Mouse (Mus musculus) CD8-positive naive resting alpha-beta T cell, adult 2 months (primary cell): ENCODE measurements around the gene Fam13a.

Experiments
- DNase-seq, 2 experiments: peaks; one replicate each; pipeline ENCODE4 v3.0.0; 2022; ENCODE audit warnings: low read depth in 2 of 2, low spot score in 2 of 2

The Fam13a gene

DNA sequence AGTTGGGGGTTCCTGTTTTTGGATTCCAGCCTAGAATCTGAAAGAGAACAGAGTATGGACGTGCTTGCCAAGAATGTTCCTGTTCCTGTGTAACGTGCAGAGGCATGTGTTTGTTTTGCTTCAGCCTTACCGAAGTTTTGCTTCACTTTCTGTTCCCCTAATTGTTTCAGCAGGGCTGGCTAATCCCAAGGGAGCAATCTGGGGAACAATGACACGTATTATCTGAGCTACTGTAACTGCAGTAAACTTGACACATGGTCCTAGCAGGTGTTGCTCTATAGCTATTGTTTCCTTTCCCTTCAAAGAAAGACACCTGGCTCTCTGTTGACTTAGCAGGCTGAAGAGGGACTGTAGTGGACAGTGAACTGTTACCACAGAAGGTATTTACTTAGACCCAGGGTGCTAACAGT, 25.3 kb downstream of the Fam13a start:
- no peak for DNase-seq

DNA sequence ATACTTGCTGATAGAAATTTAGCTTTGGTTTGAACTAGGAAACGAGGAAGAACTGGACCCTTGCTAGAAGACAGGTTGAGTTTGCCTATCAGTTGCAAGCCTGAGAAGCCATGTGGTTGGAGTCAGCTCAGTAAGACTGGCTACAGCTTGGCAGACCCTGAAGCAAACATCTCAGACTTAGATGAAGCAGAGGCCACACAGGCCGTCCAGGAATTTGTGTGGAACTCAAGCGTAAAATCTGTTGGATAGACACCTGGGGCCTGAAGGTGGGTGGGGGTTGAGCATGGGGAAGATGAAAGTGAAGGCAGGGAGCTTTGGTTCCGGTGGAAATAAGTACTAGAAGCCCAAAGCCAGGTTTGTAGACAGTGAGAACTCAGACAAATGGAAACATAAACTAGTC, 25.8 kb downstream of the Fam13a start:
- no peak for DNase-seq

DNA sequence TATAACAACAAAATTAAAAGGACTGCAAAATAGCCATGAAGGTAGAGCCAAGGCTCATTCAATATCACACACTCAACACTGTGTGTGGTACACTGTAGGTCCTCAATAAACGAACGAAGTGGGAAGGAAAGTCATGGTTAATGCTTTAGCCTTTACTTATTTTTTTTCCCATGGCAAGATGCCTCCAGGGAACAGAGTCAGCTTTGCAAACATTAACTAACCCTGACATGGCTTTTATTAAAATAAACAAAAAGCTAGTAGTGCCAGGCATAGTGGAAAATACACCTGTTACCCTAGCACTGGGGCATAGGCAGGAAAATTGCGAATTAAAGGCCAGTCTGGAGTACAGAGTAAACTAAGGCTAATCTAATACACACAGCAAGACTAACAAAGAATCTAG, 35.2 kb downstream of the Fam13a start:
- DNase-seq, result no peak

DNA sequence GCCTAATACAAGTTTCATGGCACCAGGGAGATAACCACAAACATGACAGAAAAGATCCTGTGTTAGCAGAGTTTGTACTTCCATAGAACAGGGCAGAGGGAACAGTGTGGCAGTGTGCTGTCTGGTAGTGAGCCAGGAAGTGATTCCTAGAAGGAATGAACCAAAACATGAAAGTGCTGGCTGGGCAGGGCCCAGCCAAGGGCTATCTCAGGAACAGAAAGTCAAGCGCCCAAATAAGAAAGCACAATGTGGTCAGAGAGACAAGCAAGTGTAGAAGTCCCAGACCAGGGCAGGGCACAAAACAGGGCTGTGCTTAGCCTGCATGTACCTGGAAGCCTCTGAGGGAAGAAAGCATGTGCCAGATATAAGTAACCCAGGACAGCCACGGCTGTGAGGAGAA, 35.6 kb downstream of the Fam13a start:
- no peak for DNase-seq

DNA sequence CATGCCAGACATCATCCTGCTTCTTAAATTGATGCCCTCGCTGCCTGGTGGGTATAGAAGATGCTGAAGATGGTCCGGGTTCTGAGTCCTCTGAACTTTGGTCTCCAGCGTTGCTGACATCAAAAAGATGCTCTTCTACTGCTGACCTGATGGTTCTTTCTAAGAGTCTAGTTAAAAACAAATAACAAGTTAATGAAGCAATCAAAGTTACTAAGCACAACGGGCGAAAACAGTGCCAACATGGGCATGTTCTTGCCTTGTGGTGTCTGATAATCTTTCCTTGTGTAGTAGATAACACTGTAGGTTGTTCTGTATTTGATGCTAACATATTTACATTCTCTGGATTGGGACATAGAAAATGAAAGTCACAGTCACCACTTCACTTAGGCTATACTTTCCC, 37.2 kb downstream of the Fam13a start:
- DNase-seq, result no peak

DNA sequence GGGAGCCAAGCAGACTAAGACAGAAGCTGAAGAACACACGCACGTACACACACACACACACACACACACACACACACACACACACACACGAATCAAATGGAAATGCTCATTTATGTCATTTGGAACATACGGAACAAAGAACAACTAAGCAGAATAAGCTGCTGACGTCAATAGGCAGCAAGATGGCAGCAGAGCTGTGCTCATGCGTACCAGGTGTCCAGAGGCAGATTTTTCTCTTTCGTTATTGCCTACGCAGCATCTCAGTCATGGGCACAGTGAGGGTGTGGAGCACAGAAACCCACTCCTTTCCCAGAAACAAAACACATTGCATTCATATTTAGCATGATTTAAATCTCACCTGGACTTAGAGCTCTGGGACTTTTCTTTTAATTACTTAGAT, 39.2 kb downstream of the Fam13a start:
- no peak for DNase-seq

DNA sequence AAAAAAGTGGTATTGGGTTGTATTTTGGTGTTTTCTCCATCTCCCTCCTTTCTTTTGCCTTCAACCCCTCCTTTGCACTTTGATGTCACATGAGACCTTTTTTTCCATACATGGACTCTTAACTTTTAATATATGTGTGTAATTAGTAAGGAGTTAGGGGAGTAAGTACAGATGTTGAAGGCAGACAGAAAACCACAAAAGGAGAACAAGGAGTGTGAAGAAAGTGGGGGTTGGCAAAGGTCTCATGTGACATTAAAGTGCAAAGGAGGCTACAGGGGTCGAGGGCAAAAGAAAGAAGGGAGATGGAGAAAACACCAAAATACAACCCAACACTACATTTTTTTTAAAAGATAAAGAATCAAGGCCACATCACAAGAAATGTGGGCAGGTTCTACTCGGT, 49.1 kb downstream of the Fam13a start:
- no peak for DNase-seq

DNA sequence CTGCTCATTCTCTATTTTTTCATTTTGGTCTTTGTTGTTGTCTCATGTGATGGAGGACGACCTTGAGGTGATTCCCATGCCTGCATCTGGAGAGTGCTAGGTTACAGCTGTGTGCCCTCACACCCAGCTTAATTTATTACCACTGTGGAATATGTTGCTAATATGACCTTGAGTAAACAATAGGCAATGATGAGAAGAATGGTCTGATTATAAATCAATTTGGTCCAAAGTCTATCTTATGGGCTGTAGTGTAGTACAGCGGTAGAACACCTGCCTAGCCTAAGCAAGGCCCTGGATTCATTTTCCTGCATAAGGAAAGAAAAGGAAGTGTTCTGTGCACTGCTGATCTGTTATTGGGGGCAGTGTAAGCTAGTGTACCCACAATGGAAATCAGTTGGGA, 49.9 kb downstream of the Fam13a start:
- DNase-seq, result no peak

DNA sequence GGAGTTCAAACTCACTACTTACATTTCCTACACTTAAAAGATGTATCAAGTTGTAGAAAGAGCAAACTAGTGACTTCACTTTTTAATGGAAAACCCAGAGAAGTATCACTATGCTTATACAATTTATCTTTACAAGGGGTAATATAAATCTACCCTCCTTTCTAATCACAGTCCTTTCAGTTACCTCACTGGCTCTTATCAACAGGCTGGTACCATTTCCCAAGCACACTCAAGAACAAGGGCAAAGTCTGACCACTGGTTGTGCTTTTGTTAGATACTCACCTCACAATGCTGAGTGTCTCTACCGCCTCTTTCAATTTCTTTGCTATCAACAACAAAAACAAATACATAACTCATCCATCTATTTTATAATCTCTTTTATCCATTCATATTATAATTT, 51.5 kb downstream of the Fam13a start:
- DNase-seq, result no peak

DNA sequence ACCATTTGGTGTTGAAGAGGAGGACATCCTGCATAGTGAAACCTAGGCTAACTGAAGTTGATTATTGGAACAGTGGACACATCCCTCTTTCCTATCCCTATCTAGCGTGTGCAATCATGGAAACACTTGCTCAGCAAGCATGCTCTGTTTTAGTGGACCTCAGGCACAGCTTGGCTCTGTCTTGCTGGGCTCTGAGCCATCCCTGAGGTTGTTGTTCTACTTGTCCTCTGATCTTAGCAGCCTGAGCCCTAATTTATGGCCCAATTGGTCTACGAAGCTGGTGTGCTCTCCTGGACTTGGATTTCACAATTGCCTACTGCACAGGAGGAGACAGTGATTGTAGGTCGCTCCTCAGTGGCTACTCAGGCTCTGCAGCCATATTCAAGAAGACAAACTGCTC, 56.1 kb downstream of the Fam13a start:
- no peak for DNase-seq

DNA sequence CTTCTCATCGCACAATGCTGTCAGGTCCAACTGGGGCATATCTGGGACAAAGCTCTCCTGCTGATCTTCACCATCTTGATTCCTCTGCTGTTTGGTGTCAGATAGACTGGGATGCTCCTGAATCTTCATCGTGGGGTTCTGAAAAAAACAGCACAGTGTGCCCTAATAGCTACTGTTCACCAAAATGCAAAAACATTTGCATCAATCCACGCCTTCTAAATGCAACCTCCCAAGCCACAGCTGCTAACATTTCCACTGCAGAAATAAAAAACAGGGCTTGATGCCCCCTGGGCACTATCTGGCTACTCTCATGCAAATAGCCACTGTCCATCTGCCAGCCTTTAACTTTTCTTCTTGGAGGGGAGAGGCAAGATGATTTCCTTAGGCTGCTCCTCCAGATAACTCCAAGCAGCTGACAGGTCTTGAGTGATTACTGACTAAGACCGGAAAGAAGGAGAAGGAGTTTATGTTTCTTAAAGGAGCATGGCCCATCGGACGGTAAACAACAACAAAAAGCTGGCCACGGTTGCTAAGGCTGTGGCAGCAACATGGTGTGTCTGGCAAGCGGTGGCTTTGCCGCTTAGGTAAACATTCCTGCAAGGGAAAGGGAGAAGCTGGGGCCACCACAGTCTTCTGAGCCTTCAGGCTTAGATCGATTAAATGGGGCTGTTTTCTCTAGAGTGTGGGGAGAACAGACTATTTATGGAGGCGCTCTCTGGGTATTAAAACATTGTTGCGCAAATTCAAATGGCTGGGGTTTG, 59.1 kb downstream of the Fam13a start:
- DNase-seq, result no peak

DNA sequence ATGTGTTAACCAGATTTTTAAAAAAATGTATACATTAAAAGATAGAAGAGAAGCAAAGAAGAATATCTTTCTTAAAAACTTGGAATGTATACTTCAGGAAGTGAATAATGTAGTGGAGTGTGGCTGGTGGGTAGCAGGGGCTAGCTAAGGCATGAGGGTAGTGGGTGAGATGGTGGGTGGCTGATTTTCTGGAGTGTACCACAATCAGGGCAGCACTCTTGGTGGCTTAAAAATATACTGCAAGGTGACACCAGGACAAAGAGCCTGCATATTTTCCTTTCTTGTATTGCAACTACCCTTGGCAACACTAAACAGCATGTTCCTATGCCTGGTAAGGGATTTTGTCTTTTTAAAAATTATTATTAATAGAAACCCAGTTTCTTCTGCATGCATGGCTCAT, 59.8 kb downstream of the Fam13a start:
- no peak for DNase-seq

DNA sequence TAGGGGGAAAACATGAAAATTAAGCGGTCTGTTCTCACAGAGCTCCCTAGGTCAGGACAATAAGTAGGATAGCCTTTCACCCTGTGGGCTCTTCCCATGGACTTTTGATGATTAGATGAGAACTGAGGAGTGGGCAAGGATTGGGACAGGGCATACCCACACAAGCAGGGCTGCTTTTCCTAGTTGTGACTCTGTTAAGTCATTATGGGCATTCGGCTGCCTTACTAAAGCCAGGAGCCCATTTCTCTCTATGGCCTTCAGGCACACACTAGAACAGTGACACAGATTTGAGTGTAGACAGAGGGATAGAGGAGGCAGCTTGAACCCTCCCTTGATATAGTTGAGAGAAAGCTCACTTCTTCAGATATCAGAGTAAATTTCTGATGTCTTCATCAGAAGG, 60.3 kb downstream of the Fam13a start:
- no peak for DNase-seq

DNA sequence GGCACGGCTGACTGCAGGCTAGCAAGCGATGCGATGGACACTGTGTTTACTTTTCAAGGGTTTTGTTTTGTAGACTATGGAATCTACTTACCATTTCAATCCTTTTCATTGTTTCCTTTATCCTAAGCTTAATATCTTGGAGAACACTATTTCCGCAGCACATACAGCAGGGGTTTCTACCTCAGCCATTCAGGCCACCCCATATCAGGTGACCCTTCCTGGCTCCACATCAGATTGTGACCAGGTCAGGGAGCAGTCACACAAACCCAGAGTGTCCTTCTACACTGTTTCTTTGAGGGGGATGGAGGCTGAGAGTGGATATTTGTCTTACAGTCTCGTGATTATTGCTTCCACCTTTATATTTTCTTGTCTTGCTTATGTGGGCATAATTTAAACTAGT, 61.7 kb downstream of the Fam13a start:
- no peak for DNase-seq

DNA sequence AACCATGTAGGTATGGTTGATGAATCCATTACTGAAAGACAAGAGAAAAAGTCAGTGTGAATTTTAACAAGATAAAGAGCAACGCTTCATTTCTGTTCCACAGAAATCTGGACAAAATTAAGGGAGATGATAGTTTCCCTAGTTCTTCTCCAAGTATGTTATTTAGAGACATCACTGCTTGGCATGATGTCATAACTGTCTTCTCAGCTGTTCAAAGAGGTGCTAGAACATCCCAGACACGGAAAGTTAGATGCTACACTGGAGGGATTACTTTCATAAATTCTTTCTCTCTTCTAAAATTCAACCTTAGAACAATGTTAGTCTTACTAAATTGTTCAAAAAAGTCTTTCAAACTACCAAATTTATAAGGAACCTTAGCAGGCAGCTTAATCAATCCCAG, 63.8 kb downstream of the Fam13a start:
- no peak for DNase-seq

DNA sequence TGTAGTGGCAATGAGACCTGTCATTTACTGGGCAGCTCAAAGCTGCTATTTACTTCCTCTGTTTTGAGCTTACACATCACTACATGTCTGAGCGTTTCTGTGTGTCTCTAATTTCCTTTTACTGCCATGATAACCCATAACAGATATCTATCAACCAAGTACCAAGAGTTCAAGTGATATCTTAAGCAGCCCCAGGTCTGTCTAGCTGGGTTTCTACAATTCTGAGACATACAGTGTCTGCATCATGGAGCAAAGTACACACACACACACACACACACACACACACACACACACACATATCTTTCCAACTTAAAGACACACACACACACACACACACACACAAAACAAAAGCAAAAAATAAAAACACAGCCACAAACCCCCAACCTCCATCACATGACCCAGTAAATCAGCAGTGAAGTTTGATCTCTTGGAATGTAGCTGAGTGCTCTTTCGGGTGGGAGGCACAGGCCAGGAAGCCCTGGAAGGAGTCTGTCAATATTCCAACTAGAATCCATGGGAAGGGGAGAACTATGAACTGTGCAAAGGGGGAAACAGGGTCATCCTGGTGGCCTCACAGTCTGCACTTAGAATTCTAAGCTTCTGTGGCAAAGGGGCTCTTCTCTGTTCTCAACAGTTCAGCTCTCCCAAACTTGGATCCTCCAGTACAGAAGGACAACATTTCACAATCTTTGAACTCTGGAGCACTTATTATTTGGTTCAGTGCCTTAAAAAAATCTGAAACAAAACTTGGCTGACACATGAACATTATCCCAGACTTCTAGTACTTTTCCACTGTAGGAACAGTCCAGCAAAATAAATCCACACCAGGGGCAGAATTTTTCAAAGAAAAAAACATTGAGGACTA, 73.0 kb downstream of the Fam13a start:
- DNase-seq, result no peak

DNA sequence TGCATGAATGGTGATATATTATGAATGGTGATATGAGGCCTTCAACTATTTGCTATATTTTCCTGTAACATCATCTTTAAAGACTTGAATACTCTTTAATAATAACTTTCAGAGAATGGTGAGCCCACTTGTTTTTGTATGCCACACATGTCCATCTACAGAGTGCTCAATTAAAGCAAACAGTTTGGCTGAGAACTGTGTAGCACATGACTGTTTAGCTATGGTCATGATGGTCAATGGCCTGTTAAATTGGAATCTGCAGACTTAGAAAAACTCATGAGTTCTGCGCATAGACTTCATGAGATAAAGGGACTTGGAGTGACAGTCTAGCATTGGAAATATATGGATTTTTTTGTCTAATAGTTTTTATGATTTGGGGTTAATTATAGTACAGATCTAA, 73.9 kb downstream of the Fam13a start:
- no peak for DNase-seq

DNA sequence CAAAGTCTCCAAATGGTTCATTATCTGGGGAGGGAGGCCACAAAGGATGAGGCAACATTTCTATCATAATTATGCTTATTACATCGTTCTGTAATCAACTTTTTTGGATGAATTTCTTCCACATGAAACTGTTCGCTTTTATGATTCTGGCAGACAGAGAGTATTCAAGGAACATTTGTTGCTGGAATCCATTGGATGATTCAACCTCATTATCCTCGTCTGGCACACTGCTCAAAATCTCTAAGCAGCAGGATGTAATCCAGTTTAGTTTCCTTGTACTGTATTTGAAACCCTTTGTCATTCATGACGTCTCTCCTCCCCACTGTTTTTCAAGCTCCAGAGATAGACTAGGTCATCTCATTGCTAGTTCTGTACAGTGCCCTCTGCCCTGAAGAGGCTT, 77.5 kb downstream of the Fam13a start:
- DNase-seq, result no peak

DNA sequence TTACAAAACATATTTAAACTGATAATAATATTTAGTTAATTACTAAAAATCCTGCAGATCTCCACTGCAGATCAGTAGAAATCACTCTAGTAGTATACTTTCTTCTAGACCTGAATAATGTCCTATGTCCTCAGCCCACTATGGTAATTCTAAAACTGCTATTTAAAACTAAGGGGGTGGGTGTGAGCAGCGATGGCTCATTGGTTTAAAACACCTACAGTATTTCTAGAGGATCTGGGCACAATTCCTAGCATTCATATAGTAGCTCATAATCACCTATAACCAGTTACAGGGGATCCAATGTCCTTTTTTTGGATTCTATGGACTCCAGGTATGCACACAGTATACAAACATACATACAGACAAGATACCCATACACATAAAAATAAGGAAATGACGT, 78.1 kb downstream of the Fam13a start:
- no peak for DNase-seq

DNA sequence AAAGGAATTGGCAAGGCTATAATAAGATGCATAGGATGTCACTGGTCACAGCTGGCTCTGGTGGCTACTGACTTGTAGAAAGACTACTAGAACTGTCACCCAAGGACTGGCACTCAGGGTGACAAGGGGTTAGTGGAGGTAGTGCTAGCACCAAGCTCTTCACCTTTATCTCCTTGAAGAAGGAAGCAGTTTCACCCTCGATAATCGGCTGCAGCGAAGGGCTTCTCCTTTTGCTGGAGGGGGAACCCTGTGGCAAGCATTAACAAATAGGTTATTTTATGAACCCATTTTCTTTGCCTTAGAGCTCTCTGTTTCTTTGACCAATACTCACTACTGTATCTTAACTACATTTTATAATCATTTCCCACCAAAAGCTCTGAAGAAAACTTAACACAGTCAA, 80.4 kb downstream of the Fam13a start:
- no peak for DNase-seq

DNA sequence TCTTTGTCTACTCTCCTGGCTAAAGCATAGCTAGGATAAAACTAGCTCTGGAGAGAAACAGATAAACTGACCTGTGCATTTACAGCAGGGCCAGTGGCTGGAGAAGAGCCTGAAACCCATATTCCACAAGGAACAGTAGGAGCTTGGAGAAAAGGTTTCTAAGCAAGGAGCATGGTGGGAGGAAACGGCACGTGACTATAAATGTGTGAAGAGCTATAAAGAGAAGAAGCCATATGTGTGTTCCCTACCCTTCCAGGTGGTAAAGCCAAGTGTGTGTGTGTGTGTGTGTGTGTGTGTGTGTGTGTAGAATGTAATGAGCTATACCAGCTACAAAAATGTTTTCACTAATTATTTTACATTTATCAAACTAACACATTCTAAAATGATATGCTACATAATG, 82.1 kb downstream of the Fam13a start:
- DNase-seq, result no peak

DNA sequence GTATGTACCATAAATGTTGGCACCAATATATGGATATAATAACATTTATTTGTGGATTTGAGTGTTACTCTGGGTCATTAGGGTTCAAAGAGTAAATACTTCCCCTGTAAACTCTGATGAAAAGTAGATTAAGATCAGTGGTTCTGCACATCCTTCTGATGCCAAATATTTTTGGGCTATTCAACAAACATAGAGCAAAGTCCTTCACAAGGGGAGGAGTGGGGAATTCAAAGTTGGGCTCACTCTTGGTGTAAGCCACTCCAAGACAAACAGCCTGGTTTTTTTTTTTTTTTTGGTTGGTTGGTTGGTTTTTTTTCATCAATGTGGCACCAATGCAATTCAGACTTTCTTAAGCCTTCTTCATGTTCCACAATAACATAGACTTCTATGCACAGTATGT, 86.6 kb downstream of the Fam13a start:
- no peak for DNase-seq

DNA sequence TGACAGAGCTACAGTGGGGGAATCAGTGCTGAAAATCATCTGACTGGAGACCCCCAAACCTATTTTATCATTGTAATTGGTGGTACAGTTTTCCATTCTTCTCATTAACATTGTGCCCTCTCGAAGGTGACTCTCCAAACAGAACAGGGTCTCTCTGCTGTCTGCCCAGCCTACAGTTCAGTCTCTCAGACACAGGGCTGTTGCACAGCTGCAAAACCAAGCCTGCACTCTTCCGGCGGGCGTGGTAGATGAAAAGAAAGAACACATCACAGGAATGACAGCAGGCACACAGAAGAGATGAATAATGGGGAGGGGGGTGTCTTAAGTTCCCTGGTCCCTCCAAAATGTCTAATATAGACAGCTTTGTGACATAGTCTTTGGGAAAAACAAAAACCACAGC, 90.2 kb downstream of the Fam13a start:
- no peak for DNase-seq
